Comparison of ENCODE assay signal across 26 mouse cellular contexts in genomic region chr10:76931794-76932193, GRCm38 (mm10). TPM values are rescaled to one million over a fixed set of nuclear protein-coding genes. Genes with fewer than 3 reads are reported as not detected.
DNase-seq lines count a peak whose midpoint lies in the region; ATAC-seq and TF ChIP-seq lines count a peak whose summit lies in the region.
"Had no signal": no experiment of that assay in that cellular context is flagged by ENCODE, and none has a peak within 500 bp of the region (broad histone marks: within the 10 kb centered on the region; RNA-seq: fewer than 3 reads in every experiment).

No protein-coding gene starts in this region.

- no peaks in the 10 kb centered on the region for H3K36me3 ChIP-seq in kidney, embryonic 15.5 days
- H3K36me3 ChIP-seq in liver, postnatal 0 days (replicated peaks; ENCODE audit: insufficient read depth, low read length): no peaks in the 10 kb centered on the region
- H3K36me3 ChIP-seq: embryonic facial prominence, embryonic 12.5 days; forebrain, embryonic 10.5 days; forebrain, embryonic 15.5 days; heart, embryonic 12.5 days; limb, embryonic 10.5 days; limb, embryonic 15.5 days; liver, embryonic 13.5 days; midbrain, embryonic 13.5 days; neural tube, embryonic 15.5 days had no signal

- H3K4me1 ChIP-seq in brown adipose tissue, adult 24 weeks (ENCODE audit: control insufficient read depth, insufficient read depth, insufficient read length, low read length): peaks cover 3% of the 10 kb centered on the region; the same call in 1 of the 2 replicates
- H3K4me1 ChIP-seq in kidney, embryonic 15.5 days: peaks cover 5% of the 10 kb centered on the region; the same call in 1 of the 2 replicates
- no peaks in the 10 kb centered on the region for H3K4me1 ChIP-seq in liver, postnatal 0 days (ENCODE audit: insufficient read depth)
- H3K4me1 ChIP-seq: embryonic facial prominence, embryonic 12.5 days; forebrain, embryonic 10.5 days; heart, embryonic 12.5 days; limb, embryonic 10.5 days; liver, embryonic 13.5 days; midbrain, embryonic 13.5 days; neural tube, embryonic 15.5 days had no signal

- WGBS in kidney, embryonic 15.5 days: 77% methylated on average over 1 of the region's 1 CpGs
- WGBS in liver, postnatal 0 days (ENCODE audit: insufficient replicate concordance): 62% methylated on average over 1 of the region's 1 CpGs

- ATAC-seq in kidney, embryonic 15.5 days (replicated peaks; ENCODE audit: low FRiP score): no peak
- no peak for ATAC-seq in liver, postnatal 0 days
- ATAC-seq: CD4-positive, CD25-positive, alpha-beta regulatory T cell, adult 4 months; forebrain, embryonic 15.5 days; inflammation-experienced regulatory T-cells, adult 6 months; midbrain, embryonic 13.5 days had no signal

- peak overlapping the region; percentile 33; the same call in 1 of the 2 replicates for H3K27ac ChIP-seq in brown adipose tissue, adult 24 weeks (replicated peaks; ENCODE audit: low read depth, low read length)
- H3K27ac ChIP-seq in kidney, embryonic 15.5 days: no peak overlapping the region
- no peak overlapping the region for H3K27ac ChIP-seq in liver, postnatal 0 days (ENCODE audit: low read depth)
- H3K27ac ChIP-seq: embryonic facial prominence, embryonic 12.5 days; forebrain, embryonic 10.5 days; forebrain, embryonic 15.5 days; heart, adult 2 months; hindbrain, embryonic 14.5 days; limb, embryonic 10.5 days; limb, embryonic 15.5 days; liver, embryonic 13.5 days; macrophage; midbrain, embryonic 13.5 days; neural tube, embryonic 15.5 days had no signal

- no peak for TF ChIP-seq CTCF in liver, postnatal 0 days (IDR thresholded peaks at IDR 0.05; ENCODE audit: low read depth)

- TF ChIP-seq EP300 in liver, postnatal 0 days (IDR thresholded peaks at IDR 0.05; ENCODE audit: low read depth): no peak

- no peaks in the 10 kb centered on the region for H3K27me3 ChIP-seq in kidney, embryonic 15.5 days
- no peaks in the 10 kb centered on the region for H3K27me3 ChIP-seq in liver, postnatal 0 days (ENCODE audit: insufficient read depth, low read length)
- H3K27me3 ChIP-seq: embryonic facial prominence, embryonic 12.5 days; forebrain, embryonic 15.5 days; heart, embryonic 12.5 days; limb, embryonic 15.5 days; liver, embryonic 13.5 days; midbrain, embryonic 13.5 days; neural tube, embryonic 15.5 days had no signal

- H3K9me3 ChIP-seq in kidney, embryonic 15.5 days (replicated peaks): no peaks in the 10 kb centered on the region
- no peaks in the 10 kb centered on the region for H3K9me3 ChIP-seq in liver, postnatal 0 days (ENCODE audit: low read length)
- H3K9me3 ChIP-seq: embryonic facial prominence, embryonic 12.5 days; forebrain, embryonic 15.5 days; heart, embryonic 12.5 days; limb, embryonic 10.5 days; limb, embryonic 15.5 days; liver, embryonic 13.5 days; midbrain, embryonic 13.5 days; neural tube, embryonic 15.5 days had no signal

- H3K4me3 ChIP-seq in brown adipose tissue, adult 24 weeks (ENCODE audit: insufficient read depth, low read depth, low read length): no peak overlapping the region
- H3K4me3 ChIP-seq in kidney, embryonic 15.5 days (replicated peaks): no peak overlapping the region
- no peak overlapping the region for H3K4me3 ChIP-seq in liver, postnatal 0 days (ENCODE audit: low read depth, low read length)
- H3K4me3 ChIP-seq: embryonic facial prominence, embryonic 12.5 days; forebrain, embryonic 10.5 days; forebrain, embryonic 15.5 days; heart, adult 2 months; heart, embryonic 12.5 days; limb, embryonic 10.5 days; limb, embryonic 15.5 days; liver, embryonic 13.5 days; midbrain, embryonic 13.5 days; neural tube, embryonic 15.5 days had no signal

- no peak overlapping the region for H3K9ac ChIP-seq in kidney, embryonic 15.5 days
- no peak overlapping the region for H3K9ac ChIP-seq in liver, postnatal 0 days (replicated peaks)
- H3K9ac ChIP-seq: embryonic facial prominence, embryonic 12.5 days; forebrain, embryonic 15.5 days; heart, embryonic 12.5 days; hindbrain, embryonic 14.5 days; limb, embryonic 15.5 days; liver, embryonic 13.5 days; midbrain, embryonic 13.5 days; neural tube, embryonic 15.5 days had no signal

- H3K4me2 ChIP-seq in kidney, embryonic 15.5 days: no peak overlapping the region
- H3K4me2 ChIP-seq in liver, postnatal 0 days (ENCODE audit: low read depth, low read length): no peak overlapping the region
- H3K4me2 ChIP-seq: embryonic facial prominence, embryonic 12.5 days; forebrain, embryonic 15.5 days; heart, embryonic 12.5 days; hindbrain, embryonic 14.5 days; limb, embryonic 15.5 days; liver, embryonic 13.5 days; midbrain, embryonic 13.5 days; neural tube, embryonic 15.5 days had no signal

- peak; percentile 37 to 41 for DNase-seq in cerebellum, adult 18-20 months
- DNase-seq in cerebellum, postnatal 4 days (ENCODE audit: low spot score in 2 of 2): no peak
- peak; percentile 44 to 63 for DNase-seq in cerebellum, postnatal 14 days
- DNase-seq in spleen, postnatal 14 days (ENCODE audit: low spot score in 2 of 2): no peak
- DNase-seq in liver, postnatal 0 days: no peak
- DNase-seq: embryo, embryonic 11 days; liver, embryonic 13.5 days; lung, adult 2 months; right cerebral cortex, adult 18-20 months; thymus, adult 2 months; thymus, postnatal 36 days had no signal

RNA-seq across cellular contexts. Expression of gene Pcbp3, which starts 29.9 kb away (rescaled TPM):
- polyA plus RNA-seq in brown adipose tissue, adult 24 weeks (2012; ENCODE audit: insufficient read depth, insufficient read length, missing spikeins): 7.3 and 17.4 TPM in 2 replicates
- polyA plus RNA-seq in kidney, embryonic 15.5 days (2015; fragmentation: Nextera tagmentation; extraction: Ambion mirVana): 45.4 and 53.0 TPM in 2 replicates
- 2.7 and 2.9 TPM in 2 replicates for polyA plus RNA-seq in liver, postnatal 0 days (2015; fragmentation: Nextera tagmentation; extraction: Ambion mirVana)

Comparison
In these comparisons a context has a peak if more than half of its experiments do, and no peak if none do; other contexts are left out.
1. DNase-seq: peak in cerebellum, adult 18-20 months (2 of 2) and cerebellum, postnatal 14 days (2 of 2); none in cerebellum, postnatal 4 days (0 of 2), spleen, postnatal 14 days (0 of 2) and liver, postnatal 0 days (single experiment).